Mouse (Mus musculus) skeletal muscle tissue, adult 2 months (tissue): ENCODE measurements at regions not wholly inside any gene's neighbourhood (a gene's known extent, or its start where the extent isn't known, plus 50 kb on each side); places are given as distances from the start of the nearest gene placed in this dataset.

Experiments used
- DNase-seq: peaks from one replicate; pipeline ENCODE4 v3.0.0-alpha.2; 2012; ENCODE audit warnings: low read depth, low spot score

DNA sequence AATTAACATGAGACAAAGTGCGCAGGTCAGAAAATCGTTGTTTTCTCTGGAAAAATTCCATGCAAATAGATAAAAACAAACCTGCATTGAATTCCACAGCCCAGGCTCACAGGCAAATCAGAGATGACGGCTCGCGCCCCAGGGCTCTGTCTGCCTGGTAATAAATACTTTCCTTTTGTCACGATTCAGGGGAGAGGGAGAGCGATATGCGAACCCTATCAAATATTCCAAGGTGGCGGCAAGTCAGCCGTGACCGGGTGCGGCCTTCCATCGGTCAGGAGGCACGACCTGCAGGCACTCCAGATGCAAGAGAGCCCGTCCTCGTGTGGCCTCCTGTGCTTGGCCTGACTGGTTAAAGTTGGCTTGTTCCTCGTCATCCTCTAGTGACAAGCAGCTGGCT is 94.5 kb upstream of the Gsc start:
- DNase-seq: no peak

DNA sequence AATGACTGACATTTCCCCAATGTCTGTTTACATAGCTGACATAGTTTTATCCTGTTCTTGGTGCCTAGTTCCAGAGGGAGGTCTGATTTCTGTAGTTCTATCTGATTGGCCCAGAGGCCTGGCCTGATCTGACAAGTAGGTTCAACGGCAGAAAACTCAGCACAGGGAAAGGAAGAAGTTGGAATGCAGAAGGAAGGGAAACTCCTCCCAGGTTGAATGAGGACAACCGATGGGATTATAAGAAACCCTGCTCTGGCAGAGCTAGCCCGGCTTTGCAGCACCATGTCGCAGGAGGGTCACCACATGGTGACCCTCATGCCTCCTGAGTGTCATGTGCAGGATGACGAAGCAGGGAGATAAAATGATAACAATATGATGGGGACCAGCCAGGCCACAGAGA is 89.8 kb upstream of the Gsc start:
- no peak for DNase-seq

DNA sequence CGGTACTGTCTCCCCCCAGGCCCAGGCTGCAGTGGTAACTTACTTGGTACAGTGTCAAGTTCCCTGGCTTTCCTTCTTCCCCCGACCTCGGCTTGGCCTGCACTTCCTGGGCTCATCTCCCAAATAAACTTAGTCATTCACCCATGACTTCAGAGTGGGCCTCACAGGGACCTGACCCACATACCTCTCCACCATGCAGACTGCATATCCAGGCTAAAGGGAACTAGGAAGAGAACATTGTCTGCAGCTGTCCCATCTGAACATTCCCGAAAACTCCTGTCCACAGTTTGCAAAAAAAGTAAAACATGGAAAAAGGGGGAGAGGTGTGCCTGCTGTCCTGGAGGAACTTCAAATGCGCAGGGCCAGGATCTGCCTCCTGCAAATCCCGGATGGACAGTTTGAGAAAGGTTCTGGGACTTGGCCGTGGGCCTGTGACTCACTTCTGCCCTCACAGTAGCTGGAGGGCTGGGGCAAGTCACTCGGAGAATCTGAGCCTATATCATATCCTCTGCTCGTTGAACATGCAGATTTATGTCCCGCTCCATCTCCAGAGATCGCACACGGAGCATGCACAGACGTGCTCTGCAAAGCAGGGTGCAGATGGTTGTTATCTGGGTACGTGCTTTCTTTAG is 87.9 kb upstream of the Gsc start:
- peak; percentile 65 for DNase-seq

GRCm38 (mm10) chr12:104557761-104558160 is 84.6 kb upstream of the Gsc start:
- DNase-seq: peak; percentile 58

DNA sequence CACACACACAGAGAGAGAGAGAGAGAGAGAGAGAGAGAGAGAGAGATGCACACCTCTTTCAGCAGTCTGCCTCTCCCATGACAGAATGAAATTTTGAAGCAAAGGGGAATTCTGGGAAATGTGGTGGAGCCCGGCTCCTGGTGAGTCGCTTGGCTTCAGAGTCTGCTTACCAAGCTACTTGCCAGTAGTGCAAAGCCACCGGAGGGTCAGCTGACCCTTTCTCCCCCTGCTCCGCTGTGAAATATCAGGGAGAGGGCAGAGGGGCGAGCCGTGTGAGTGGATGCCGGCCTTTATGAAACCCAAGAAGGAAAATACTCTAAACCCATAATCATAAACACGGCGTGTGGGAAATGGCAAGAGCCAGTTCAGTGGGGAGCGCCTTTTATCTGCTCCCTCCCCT is 84.2 kb upstream of the Gsc start:
- DNase-seq: no peak

GRCm38 (mm10) chr12:104548586-104548985 is 75.5 kb upstream of the Gsc start:
- no peak for DNase-seq

DNA sequence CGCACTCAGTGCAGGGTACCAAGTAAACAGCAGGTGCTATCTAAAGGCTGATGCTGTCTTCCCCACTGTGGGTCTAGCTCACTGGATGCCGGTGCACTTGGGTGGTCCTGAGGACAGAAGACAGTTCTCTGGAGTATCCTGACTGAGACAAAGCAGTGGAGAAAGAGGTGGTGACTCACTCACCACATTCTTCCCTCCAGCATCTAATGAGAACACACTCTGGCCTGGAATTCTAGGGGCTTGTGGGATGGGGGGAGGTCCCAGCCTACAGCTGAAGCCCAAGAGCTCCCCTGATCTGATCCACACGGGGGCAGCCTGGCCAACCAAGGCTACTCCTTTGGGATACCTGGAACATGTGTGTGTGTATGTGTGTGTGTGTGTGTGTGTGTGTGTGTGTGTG is 74.4 kb upstream of the Gsc start:
- DNase-seq: no peak

DNA sequence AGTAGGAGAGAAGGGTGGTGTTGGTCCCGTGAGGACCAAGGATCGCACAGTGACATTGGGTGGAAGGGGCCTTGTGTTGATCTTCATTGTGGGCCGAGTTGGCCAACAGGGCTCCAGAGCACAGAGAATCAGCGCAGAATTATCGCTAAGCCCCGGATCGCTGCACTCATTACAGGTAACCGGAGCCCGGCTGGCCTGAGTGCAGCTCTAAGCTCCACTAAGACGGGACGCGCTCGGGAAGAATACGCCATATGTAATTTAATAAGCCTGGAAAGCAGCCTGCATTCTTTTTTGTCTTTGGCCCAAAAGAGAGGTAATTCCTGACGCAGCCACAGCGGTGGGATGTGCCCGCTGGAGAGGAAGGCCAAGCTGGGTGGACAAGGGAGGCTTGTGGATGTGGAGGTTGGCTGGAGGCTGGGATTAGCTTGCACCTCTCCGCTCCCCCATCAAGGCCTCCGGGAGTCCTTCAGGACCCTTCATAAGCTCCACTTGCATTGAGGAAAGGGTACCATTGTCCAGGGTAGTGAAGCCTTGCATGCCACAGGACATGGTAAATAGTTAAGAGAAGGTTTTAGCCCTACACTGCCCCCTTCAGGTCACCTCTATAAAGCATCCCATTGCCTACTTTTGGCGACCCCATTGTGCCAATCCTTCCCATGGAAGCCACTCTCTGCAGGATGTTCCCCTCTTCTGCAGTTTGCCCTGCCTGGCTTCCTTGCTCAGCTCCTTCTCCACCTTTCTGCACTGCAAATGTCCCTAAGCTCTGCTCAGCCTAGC is 73.1 kb upstream of the Gsc start:
- no peak for DNase-seq

DNA sequence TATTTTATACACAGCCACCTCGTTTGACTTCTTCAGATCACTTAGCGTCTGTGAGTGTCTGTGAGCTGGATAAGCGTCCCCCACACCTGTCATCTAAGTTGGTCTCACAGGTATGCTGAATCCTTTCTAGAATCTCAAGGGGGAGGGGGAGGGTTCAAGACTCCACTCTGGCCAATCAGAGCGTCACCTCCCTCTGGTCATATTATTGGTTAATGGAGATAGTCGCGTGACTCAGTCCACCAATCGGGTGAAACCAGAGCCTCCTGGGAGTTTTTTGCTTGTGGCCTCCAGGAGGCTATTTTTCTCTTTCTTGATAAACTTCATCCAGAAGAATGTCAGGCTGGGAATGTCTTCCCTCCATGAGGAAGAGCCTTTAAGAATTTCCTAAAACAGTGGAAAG is 66.8 kb upstream of the Gsc start:
- no peak for DNase-seq

- DNase-seq: no peak
Measured at GRCm38 (mm10) chr12:104538436-104538835, 65.3 kb upstream of the Gsc start.

DNA sequence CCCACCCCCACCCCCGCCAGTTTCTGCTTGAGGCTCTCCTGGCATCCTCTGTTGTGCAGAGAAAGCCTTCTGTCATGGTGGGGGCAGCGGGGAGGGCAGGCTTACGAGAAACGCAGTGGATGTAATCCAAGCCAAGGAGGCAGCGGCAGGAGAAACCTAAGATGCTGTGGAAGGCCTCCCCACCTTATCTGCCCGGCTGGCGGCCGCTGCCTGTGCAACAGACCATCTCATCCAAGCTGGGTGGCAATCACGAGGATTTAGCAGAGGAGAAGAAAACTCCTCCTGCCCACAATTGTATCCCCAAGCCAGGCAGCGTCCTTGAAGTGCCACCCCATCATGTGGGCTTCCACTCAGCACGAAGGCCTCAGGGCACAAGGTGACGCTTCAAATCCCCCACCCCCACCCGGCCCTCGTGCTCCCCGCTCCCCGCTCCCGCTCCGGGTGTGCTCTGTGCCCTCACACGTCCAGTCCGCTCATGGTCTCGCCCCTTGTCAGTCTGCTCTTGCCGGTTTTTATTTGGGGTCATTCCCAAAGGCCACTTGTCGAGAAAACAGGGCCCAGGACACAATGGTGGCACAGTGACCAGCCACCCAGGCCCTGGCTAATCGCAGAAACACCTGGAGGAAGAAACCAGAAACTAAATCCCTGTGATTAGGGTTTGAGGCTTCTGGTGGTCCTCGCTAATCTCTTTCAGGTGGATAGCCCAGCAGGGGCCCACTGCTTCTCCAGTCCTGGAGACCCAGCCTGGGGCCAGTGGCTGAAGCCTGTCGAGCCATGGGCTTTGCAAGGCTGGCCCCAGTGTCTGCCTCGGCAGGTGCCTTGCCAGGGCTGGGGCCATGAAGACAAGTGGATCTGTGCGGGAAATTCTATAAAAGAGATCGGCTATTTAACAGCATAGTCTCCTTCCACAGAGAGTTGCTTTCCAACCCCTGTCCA is 58.6 kb upstream of the Gsc start:
- no peak for DNase-seq

DNA sequence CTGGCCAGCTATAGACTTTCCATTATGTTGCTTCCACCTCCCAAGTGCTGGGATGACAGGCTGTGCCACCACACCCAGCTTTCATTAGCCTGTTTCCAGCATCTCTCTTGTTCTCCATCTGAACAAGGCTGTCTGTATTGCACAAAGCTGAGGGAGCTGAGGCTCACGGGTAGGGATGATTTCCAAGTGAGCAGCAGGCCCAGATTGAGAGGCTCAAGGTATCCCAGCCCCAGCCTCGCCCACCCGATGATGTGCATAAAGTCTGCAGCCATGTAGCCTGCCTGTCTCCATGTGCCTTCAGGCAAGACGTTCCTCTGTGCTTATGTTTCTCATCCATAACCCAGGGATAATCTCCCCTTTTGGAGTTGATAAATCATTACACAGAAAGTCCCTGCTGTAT is 57.5 kb upstream of the Gsc start:
- DNase-seq: no peak
